Mouse (Mus musculus): Measurements from ENCODE around the gene Zswim4. TPM values are rescaled to one million over a fixed set of nuclear protein-coding genes. Genes with fewer than 3 reads are reported as not detected.

The Zswim4 gene
- polyA plus RNA-seq, 1 experiment from 2014 or later = 7.9 TPM

- H3K9me3 ChIP-seq (ENCODE audit: control insufficient read depth, low read length) = no peaks in the 10 kb centered on the region
- 76% methylated on average over 5 of the region's 5 CpGs for WGBS
- H3K4me2 ChIP-seq = no peak overlapping the region
- H3K27me3 ChIP-seq (replicated peaks; ENCODE audit: control insufficient read depth, insufficient read depth, low read length) = no peaks in the 10 kb centered on the region
- no peak overlapping the region for H3K4me3 ChIP-seq (ENCODE audit: low read depth, low read length)
- no peaks in the 10 kb centered on the region for H3K4me1 ChIP-seq (replicated peaks; ENCODE audit: control insufficient read depth, insufficient read depth, low read length)
- H3K36me3 ChIP-seq (ENCODE audit: control insufficient read depth, insufficient read depth, low read length) = peaks cover 10% of the 10 kb centered on the region; the same call in 1 of the 2 replicates
- ATAC-seq (replicated peaks; ENCODE audit: low FRiP score) = no peak
- DNase-seq (ENCODE audit: low spot score) = no peak
- H3K9ac ChIP-seq (ENCODE audit: low read depth, low read length) = no peak overlapping the region
- H3K27ac ChIP-seq (ENCODE audit: low read depth, low read length) = no peak overlapping the region
Measured at GRCm38 (mm10) chr8:84170096-84170495, 66.8 kb downstream of the Zswim4 start.

DNA sequence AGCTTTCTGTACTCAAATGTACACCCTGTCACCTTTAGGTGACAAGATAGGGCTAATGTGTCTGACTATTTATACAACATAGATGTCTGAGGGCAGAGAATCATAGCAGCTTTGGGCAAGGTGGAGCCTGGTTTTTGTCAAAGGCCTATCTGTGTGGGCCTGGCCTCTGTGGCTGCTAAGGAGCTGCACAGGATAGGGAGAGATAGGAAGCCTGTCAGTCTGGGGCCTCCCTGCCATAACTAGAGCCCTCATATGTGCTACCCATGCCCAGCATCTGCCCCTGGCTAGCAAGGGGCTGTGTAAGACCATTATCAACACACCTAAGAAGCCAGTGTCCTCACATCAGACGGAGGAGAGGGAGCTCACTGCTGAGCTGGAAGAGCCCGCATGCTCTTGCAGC lies 69.2 kb downstream of the Zswim4 start:
- ATAC-seq (replicated peaks; ENCODE audit: low FRiP score) = no peak; the same call in 1 of the 2 replicates
- H3K9ac ChIP-seq (ENCODE audit: low read depth, low read length) = no peak overlapping the region

More for the DNA sequence above, 69.2 kb downstream of the Zswim4 start:
- Histone ChIP-seq H3K36me3 (ENCODE audit: control insufficient read depth, insufficient read depth, low read length) (peaks cover 7% of the 10 kb centered on the region; the same call in 1 of the 2 replicates), H3K27ac (ENCODE audit: low read depth, low read length) (no peak overlapping the region), H3K4me2 (no peak overlapping the region), H3K4me3 (ENCODE audit: low read depth, low read length) (no peak overlapping the region), H3K27me3 (replicated peaks; ENCODE audit: control insufficient read depth, insufficient read depth, low read length) (no peaks in the 10 kb centered on the region), H3K4me1 (replicated peaks; ENCODE audit: control insufficient read depth, insufficient read depth, low read length) (no peaks in the 10 kb centered on the region), H3K9me3 (ENCODE audit: control insufficient read depth, low read length) (no peaks in the 10 kb centered on the region)
- DNase-seq (ENCODE audit: low spot score) = no peak
- 76% methylated on average over 2 of the region's 2 CpGs for WGBS

MicroRNAs within 50 kb of the gene (microRNA counts, 519-probe panel; counts per million panel counts)
- not detected for microRNA mmu-miR-181c
- microRNA mmu-miR-23a = 5,781 counts per million, percentile 61 among the panel's probes with 10 or more counts
- microRNA mmu-miR-27a = 6,229 counts per million, percentile 71 among the panel's probes with 10 or more counts

Small RNA genes lying within 50 kb of the gene (microRNA-seq; reads per million reads assigned to microRNA genes)
- 4,900 reads per million, percentile 88 among the genes with 10 or more reads in this experiment for gene Mir181c (ENCODE audit: borderline number of aligned reads)
- 5,581 reads per million, percentile 88 among the genes with 10 or more reads in this experiment for gene Mir181d (ENCODE audit: borderline number of aligned reads)
- 12,622 reads per million, percentile 95 among the genes with 10 or more reads in this experiment for gene Mir23a (ENCODE audit: borderline number of aligned reads)
- gene Mir24-2 (ENCODE audit: borderline number of aligned reads) = not detected
- gene Mir27a (ENCODE audit: borderline number of aligned reads) = 169 reads per million, percentile 53 among the genes with 10 or more reads in this experiment
- gene Mir3074-2 (ENCODE audit: borderline number of aligned reads) = not detected

Other genes with a start within 250 kb of the Zswim4 start
- 13.4 and 17.6 TPM in 2 replicates for gene Samd1, start 239.4 kb downstream of the Zswim4 start, polyA plus RNA-seq (2014; fragmentation: Nextera tagmentation; extraction: Ambion mirVana)
- 0.29 and 1.5 TPM in 2 replicates for gene 1700067K01Rik, start 235.6 kb downstream of the Zswim4 start, polyA plus RNA-seq (2014; fragmentation: Nextera tagmentation; extraction: Ambion mirVana)
- not detected in 2 replicates for gene 2210011C24Rik, start 224.9 kb downstream of the Zswim4 start, polyA plus RNA-seq (2014; fragmentation: Nextera tagmentation; extraction: Ambion mirVana)
- gene Palm3, start 215.6 kb downstream of the Zswim4 start, polyA plus RNA-seq (2014; fragmentation: Nextera tagmentation; extraction: Ambion mirVana) = 0.66 and 1.2 TPM in 2 replicates
- 1.8 and 3.1 TPM in 2 replicates for gene Il27ra, start 194.5 kb downstream of the Zswim4 start, polyA plus RNA-seq (2014; fragmentation: Nextera tagmentation; extraction: Ambion mirVana)
- gene Rln3, start 192.1 kb downstream of the Zswim4 start, polyA plus RNA-seq (2014; fragmentation: Nextera tagmentation; extraction: Ambion mirVana) = 0.42 TPM in 1 of 2 replicates, not detected in the other
- 0.52 and 0.86 TPM in 2 replicates for gene Gm10643, start 171.9 kb downstream of the Zswim4 start, polyA plus RNA-seq (2014; fragmentation: Nextera tagmentation; extraction: Ambion mirVana)
- 8.4 and 9.5 TPM in 2 replicates for gene Rfx1, start 170.2 kb downstream of the Zswim4 start, polyA plus RNA-seq (2014; fragmentation: Nextera tagmentation; extraction: Ambion mirVana)
- gene Dcaf15, start 132.3 kb downstream of the Zswim4 start, polyA plus RNA-seq (2014; fragmentation: Nextera tagmentation; extraction: Ambion mirVana) = 5.9 and 10.0 TPM in 2 replicates
- gene Podnl1, start 111.1 kb downstream of the Zswim4 start, polyA plus RNA-seq (2014; fragmentation: Nextera tagmentation; extraction: Ambion mirVana) = 0.12 and 0.26 TPM in 2 replicates
- gene Cc2d1a, start 89.1 kb downstream of the Zswim4 start, polyA plus RNA-seq (2014; fragmentation: Nextera tagmentation; extraction: Ambion mirVana) = 13.7 and 14.1 TPM in 2 replicates
- gene 4930432K21Rik, start 89.0 kb downstream of the Zswim4 start, polyA plus RNA-seq (2014; fragmentation: Nextera tagmentation; extraction: Ambion mirVana) = 0.36 and 0.47 TPM in 2 replicates
- gene Nanos3, start 51.8 kb downstream of the Zswim4 start, polyA plus RNA-seq (2014; fragmentation: Nextera tagmentation; extraction: Ambion mirVana) = 1.2 and 1.8 TPM in 2 replicates
- gene D8Ertd738e, start 12.7 kb upstream of the Zswim4 start, polyA plus RNA-seq (2014; fragmentation: Nextera tagmentation; extraction: Ambion mirVana) = 323 and 339 TPM in 2 replicates
- gene Mri1, start 20.3 kb upstream of the Zswim4 start, polyA plus RNA-seq (2014; fragmentation: Nextera tagmentation; extraction: Ambion mirVana) = 92.2 and 95.9 TPM in 2 replicates
- 16.0 and 20.1 TPM in 2 replicates for gene Ccdc130, start 33.3 kb upstream of the Zswim4 start, polyA plus RNA-seq (2014; fragmentation: Nextera tagmentation; extraction: Ambion mirVana)
- 1.1 and 1.8 TPM in 2 replicates for gene Cacna1a, start 151.4 kb upstream of the Zswim4 start, polyA plus RNA-seq (2014; fragmentation: Nextera tagmentation; extraction: Ambion mirVana)

Measured in liver, embryonic 11.5 days (tissue).